Mouse (Mus musculus) naive thymus-derived CD4-positive, alpha-beta T cell, adult 2 months (primary cell): ENCODE data around the gene Mzt1.
A peak's percentile ranks its signal among the peaks of the same experiment; 100 is the strongest.
"Not testable (repeated sequence)": the region's sequence is repeated elsewhere in the genome, so short reads cannot be mapped to it uniquely, and the experiment has no call there.

Experiments
- DNase-seq: peaks from one replicate; pipeline ENCODE4 v3.0.0-alpha.2; 2011; ENCODE audit warnings: low read depth

The Mzt1 gene

GRCm38 (mm10) chr14:99046031-99046781 is at the start of gene Mzt1, which contains the start of gene Bora:
Gene Mzt1 (minus strand): TSS chr14:99046134.
Gene Bora (plus strand): TSS chr14:99046222.
- DNase-seq = peak; percentile 96

GRCm38 (mm10) chr14:99088947-99089346 is 43.0 kb upstream of the Mzt1 start:
- DNase-seq = no peak

GRCm38 (mm10) chr14:99071146-99071545 is 25.2 kb upstream of the Mzt1 start:
- no peak for DNase-seq

- DNase-seq = no peak
Observed at GRCm38 (mm10) chr14:99063091-99063490, 17.2 kb upstream of the Mzt1 start.

GRCm38 (mm10) chr14:99060616-99061015 is 14.7 kb upstream of the Mzt1 start:
- DNase-seq = no peak

GRCm38 (mm10) chr14:99058959-99059586 is 13.1 kb upstream of the Mzt1 start:
- no peak for DNase-seq

GRCm38 (mm10) chr14:99046782-99047181 is 848 bp upstream of the Mzt1 start:
- peak; percentile 61 for DNase-seq

- DNase-seq = peak; percentile 65
Observed at GRCm38 (mm10) chr14:99045378-99046030, 430 bp downstream of the Mzt1 start.

- no peak for DNase-seq
Observed at GRCm38 (mm10) chr14:99044718-99045117, 1.2 kb downstream of the Mzt1 start.

- peak; percentile 5 for DNase-seq
Observed at GRCm38 (mm10) chr14:99044096-99044495, 1.8 kb downstream of the Mzt1 start.

- DNase-seq = peak; percentile 19
Observed at GRCm38 (mm10) chr14:99043499-99043898, 2.4 kb downstream of the Mzt1 start.

- DNase-seq = peak; percentile 54
Observed at GRCm38 (mm10) chr14:99041416-99041815, 4.5 kb downstream of the Mzt1 start.

- not testable (repeated sequence) for DNase-seq
Observed at GRCm38 (mm10) chr14:99039308-99039707, 6.6 kb downstream of the Mzt1 start.

GRCm38 (mm10) chr14:99037703-99038102 is 8.2 kb downstream of the Mzt1 start:
- DNase-seq = no peak

GRCm38 (mm10) chr14:99036039-99036438 is 9.9 kb downstream of the Mzt1 start:
- no peak for DNase-seq

GRCm38 (mm10) chr14:99034851-99035250 is 11.1 kb downstream of the Mzt1 start:
- DNase-seq = not testable (repeated sequence)

GRCm38 (mm10) chr14:99032596-99032995 is 13.3 kb downstream of the Mzt1 start:
- no peak for DNase-seq

- DNase-seq = no peak
Observed at GRCm38 (mm10) chr14:99031337-99031873, 14.5 kb downstream of the Mzt1 start.

- no peak for DNase-seq
Observed at GRCm38 (mm10) chr14:99029987-99030386, 15.9 kb downstream of the Mzt1 start.

- DNase-seq = no peak
Observed at GRCm38 (mm10) chr14:99022346-99023086, 23.4 kb downstream of the Mzt1 start.

- DNase-seq = no peak
Observed at GRCm38 (mm10) chr14:99019136-99019808, 26.7 kb downstream of the Mzt1 start.
